Mouse (Mus musculus) common myeloid progenitor, adult 5-6 weeks (primary cell): ENCODE results near the gene Myh3. TPM values are rescaled to one million over a fixed set of nuclear protein-coding genes. Genes with fewer than 3 reads are reported as not detected.

ENCODE experiments used
- ATAC-seq: replicated peaks from 2 replicates; pipeline ENCODE4 v1.8.0; 2016; ENCODE audit warnings: low read depth, mild to moderate bottlenecking, moderate TSS enrichment, inconsistent platforms; ENCODE audit not compliant: poor library complexity, severe bottlenecking
- total RNA-seq: library from RNA; stranded (forward); fragments of 200-1000, 187-1606 nt; gene quantifications from 2 replicates; pipeline ENCODE4 v1.2.3, GENCODE M21; 2017

The Myh3 gene
- total RNA-seq, 1 experiment from 2014 or later, result not detected

DNA sequence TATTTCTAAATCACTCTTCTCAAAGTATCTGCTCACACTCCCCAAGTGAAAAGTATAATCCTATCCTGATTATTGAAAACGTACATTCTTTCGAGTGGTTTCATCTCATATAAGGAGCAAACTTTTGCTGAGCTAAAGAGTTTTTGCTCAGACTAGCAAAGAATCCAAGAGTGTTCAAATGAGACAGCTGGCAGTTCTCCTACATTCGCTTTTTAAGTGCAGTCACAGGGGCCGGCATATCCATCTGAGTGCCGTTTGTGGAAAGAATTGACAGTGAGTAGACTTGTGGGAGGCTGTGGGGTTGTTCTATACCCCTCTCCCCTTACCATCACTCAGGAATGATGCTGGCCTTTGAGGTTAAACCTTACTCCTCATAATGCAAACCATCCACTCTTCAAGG, 62.1 kb downstream of the Myh3 start:
- no peak for ATAC-seq

DNA sequence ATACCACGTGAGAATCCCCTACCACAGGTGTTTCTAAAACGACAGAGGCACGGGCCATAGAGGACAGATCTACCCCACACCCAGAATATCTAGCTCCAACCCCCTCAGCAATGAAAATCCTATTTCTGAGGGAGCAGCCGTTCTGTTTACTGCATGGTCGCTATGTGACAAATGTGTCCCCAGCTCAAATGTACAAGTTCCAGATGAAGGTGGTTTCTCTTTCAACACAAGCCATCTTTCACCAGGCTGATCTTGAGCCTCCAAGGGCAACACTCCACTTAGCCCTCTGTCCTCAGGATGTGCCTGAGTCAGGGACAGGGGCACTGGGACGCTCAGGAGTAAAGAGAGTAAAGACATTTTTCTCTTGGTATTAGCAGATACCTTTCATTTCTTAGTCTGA, 62.9 kb downstream of the Myh3 start:
- ATAC-seq, result no peak

DNA sequence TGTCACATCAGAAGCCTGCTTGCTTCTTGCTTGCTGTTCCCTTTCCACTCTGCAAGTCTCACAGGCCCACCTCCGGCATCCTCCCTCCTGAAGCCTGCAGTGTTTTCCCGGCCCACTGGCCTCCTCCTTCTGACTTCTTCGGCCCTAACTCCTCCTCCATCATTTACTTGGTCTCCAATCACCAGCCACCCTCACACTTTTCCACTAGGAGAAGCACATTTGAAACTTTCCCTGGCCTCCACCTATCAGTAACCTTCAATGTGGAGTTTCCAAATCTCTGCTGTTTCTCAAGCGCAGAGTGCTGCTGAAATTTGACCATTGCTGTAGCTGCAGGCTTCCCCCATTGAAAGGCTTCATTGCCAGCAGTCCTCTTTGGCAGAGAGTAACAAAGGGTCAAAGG, 63.9 kb downstream of the Myh3 start:
- ATAC-seq, result no peak

DNA sequence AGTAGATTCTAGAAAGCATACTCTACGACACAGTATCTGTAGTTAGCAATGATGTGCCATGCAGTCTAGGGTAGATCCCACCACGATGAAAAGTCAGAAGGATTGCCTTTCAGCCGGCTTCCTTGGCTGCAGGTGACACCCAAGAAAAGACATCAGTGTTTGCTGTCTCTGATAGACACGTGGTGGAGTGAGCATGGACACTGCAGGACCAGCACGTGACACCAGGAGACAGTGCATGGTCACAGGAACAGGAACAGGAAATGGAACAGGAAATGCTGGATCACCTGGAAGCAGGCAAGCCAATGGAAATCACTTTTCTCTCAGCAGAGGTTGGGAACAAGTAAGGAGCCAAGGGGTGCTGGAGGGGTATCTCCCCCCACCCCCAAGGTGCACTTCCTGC, 65.0 kb downstream of the Myh3 start:
- ATAC-seq, result no peak

DNA sequence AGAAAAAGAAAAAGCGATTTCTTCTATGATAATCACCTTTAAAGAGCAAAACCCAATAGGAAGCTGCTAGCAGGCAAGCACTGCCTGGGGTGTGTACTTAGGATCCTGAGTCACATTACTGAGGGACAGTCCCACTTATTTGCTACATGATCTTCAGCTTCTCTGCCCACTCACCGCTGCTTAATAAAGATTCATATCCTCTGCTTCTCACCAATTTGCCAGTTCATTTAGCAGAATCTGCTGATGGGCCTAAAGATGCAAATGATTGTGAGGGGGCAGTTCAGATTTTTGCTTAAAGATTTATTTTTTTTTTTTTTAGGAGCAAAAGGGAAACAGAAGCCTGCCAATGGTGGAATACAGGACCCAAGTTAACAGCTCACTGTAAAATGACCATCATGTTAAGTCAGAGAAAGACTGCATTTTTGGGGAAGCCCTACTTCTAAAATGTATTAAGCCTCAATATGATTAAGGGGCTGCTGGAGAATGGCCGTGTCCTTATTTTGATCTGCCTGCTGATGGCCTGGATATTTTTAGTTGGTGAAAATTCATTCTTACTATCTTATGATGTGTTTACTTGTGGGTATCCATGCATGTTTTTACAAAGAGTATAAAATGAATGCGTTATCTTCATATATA, 65.9 kb downstream of the Myh3 start:
- ATAC-seq, result no peak

GRCm38 (mm10) chr11:67144559-67145265, 66.6 kb downstream of the Myh3 start:
- ATAC-seq, result no peak

GRCm38 (mm10) chr11:67145482-67146408, 67.6 kb downstream of the Myh3 start:
- no peak for ATAC-seq

DNA sequence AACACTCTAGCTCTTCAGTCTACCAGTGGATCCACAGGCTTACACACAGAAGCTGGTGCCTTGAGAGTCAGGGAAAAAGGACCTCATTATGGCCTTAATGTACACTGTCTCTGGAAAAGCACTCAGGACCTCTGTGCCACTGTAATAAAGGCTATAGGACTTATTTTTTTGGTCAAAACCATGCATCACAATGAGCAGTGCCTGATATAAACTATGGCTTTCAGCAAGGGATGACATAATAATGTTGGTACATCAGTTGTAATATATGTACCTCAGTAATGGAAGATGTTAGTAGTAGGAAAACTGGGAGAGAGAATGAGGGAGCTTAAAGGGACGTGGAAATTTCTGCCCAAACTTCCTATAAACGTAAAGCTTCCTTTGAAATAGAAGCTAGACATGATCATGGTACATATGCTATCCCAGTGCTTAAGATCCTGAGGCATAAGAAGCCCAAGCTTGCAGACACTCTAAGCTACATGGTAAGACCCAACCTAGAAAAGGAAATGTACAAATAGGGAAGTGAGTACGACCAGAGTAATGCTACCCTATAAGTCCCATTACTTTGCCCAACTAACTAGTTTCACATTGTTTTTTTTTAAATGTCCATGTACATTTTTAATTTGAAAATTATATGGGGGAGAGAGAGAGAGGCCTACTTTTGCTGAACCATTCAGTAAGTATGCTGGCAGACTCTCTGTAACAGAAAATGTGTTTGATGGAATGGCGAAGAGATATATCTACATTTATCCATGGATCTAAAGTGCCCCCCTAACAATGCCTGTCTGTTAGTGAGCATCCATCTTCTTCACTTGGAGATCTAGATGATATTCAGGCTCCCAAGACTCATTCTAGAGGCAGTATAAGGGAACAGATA, 68.5 kb downstream of the Myh3 start:
- no peak for ATAC-seq

DNA sequence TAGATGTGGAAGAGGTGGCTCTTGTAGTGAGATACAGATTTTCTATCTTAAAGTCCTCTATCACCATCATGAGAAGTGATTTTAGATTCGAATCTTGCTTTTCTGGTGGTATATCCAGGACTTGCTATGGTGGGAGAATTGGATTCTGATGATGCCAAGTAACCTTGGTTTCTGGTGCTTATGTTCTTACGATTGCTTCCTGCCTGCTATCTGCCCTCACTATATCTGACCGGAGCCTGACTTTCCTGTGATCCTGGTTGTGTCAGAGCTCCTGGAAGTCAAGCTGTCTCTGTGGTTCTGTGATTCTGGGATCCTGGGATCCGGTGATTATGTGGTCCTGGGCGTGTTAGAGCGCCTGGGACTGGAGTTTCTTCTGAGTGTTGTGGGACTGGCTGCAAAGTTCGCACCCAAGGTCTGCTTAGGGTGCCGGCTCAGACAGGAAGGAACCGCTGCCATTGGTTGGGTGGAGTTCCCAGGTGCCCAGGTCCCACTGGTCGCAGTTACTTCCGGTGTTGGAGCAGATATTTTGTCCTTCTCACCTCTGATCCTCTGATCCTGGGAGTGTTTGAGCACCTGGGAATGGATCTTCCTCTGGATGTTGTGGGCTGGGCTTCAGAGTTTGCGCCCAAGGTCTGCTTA, 69.3 kb downstream of the Myh3 start:
- no peak for ATAC-seq

GRCm38 (mm10) chr11:67148286-67149012, 70.3 kb downstream of the Myh3 start:
- no peak for ATAC-seq

- ATAC-seq, result no peak
Measured at GRCm38 (mm10) chr11:67150237-67150636, 72.1 kb downstream of the Myh3 start.

GRCm38 (mm10) chr11:67151159-67151558, 73.1 kb downstream of the Myh3 start:
- no peak for ATAC-seq

Other genes starting within 250 kb of the Myh3 start
- gene Pirt, start 166.3 kb upstream of the Myh3 start, total RNA-seq, result not detected in 2 replicates
- gene Tmem238l, start 121.7 kb upstream of the Myh3 start, total RNA-seq, result not detected in 2 replicates
- 2.3 TPM in 1 of 2 replicates, not detected in the other for gene Tmem220, start 53.1 kb upstream of the Myh3 start, total RNA-seq
- gene Adprm, start 25.7 kb upstream of the Myh3 start, total RNA-seq, result 13.6 and 15.1 TPM in 2 replicates
- gene Sco1, start 25.6 kb upstream of the Myh3 start, total RNA-seq, result 24.5 and 25.7 TPM in 2 replicates
- not detected in 2 replicates for gene Myh2, start 92.7 kb downstream of the Myh3 start, total RNA-seq
- gene Myh1, start 121.8 kb downstream of the Myh3 start, total RNA-seq, result not detected in 2 replicates
- not detected in 2 replicates for gene Myh4, start 159.7 kb downstream of the Myh3 start, total RNA-seq
- gene Myh8, start 198.8 kb downstream of the Myh3 start, total RNA-seq, result not detected in 2 replicates
- not detected in 2 replicates for gene Myh13, start 243.4 kb downstream of the Myh3 start, total RNA-seq